Mouse (Mus musculus) liver, embryonic 14.5 days (tissue): ENCODE results near the gene Bex2. TPM values are rescaled to one million over a fixed set of nuclear protein-coding genes. Genes with fewer than 3 reads are reported as not detected.
"Not testable (repeated sequence)": the region's sequence is repeated elsewhere in the genome, so short reads cannot be mapped to it uniquely, and the experiment has no call there.

Experiments used
- ATAC-seq: fragments of 200-750 bp; cut with Nextera tagmentation; 2 replicates; pipeline ENCODE4 v1.8.0; 2017; ENCODE audit warnings: moderate number of reproducible peaks, mild to moderate bottlenecking, moderate library complexity; ENCODE audit not compliant: insufficient read depth
- DNase-seq, 3 experiments: peaks; one replicate each; pipeline ENCODE4 v3.0.0-alpha.2; 2012 to 2013; ENCODE audit warnings: low read depth in 3 of 3, low spot score in 3 of 3
- H3K27ac ChIP-seq: fragments of 300-500 bp; sonication (generic); 2 replicates; pipeline ENCODE4 v1.5.1; 2014; ENCODE audit warnings: moderate library complexity, mild to moderate bottlenecking, control low read depth, inconsistent platforms
- H3K27me3 ChIP-seq: fragments of 300-500 bp; sonication (generic); 2 replicates; pipeline ENCODE4 v1.6.1; 2014; ENCODE audit warnings: mild to moderate bottlenecking, low read length, moderate library complexity; ENCODE audit not compliant: control insufficient read depth, insufficient read depth
- H3K36me3 ChIP-seq: fragments of 300-500 bp; sonication (generic); replicated peaks from 2 replicates; pipeline ENCODE4 v1.6.1; 2014; ENCODE audit warnings: low read depth; ENCODE audit not compliant: control insufficient read depth, insufficient read depth
- H3K4me1 ChIP-seq, 2 experiments: fragments of 200-500 bp in 1 of 2; fragments of 300-500 bp in 1 of 2; sonication (generic) in 1 of 2; replicated peaks; 2 replicates each; pipeline ENCODE4 v1.6.1; 2012 to 2014; ENCODE audit warnings: antibody characterized with exemption in 1 of 2, inconsistent platforms in 1 of 2, low read length in 1 of 2; ENCODE audit not compliant: control insufficient read depth in 2 of 2, insufficient read depth in 2 of 2
- H3K4me2 ChIP-seq: fragments of 300-500 bp; sonication (generic); 2 replicates; pipeline ENCODE4 v1.6.1; 2014; ENCODE audit warnings: low read depth, mild to moderate bottlenecking, control low read depth, moderate library complexity
- H3K4me3 ChIP-seq, 2 experiments: fragments of 200-500 bp in 1 of 2; fragments of 300-500 bp in 1 of 2; sonication (generic) in 1 of 2; 2 replicates each; pipeline ENCODE4 v1.5.1; 2012 to 2014; ENCODE audit warnings: low read depth in 2 of 2, low read length in 2 of 2, mild to moderate bottlenecking in 2 of 2, control low read depth in 1 of 2, inconsistent platforms in 1 of 2, moderate library complexity in 1 of 2; ENCODE audit not compliant: insufficient read depth in 1 of 2
- H3K9ac ChIP-seq: fragments of 300-500 bp; sonication (generic); replicated peaks from 2 replicates; pipeline ENCODE4 v1.6.1; 2014; ENCODE audit warnings: mild to moderate bottlenecking, control low read depth, moderate library complexity
- H3K9me3 ChIP-seq: fragments of 300-500 bp; sonication (generic); 2 replicates; pipeline ENCODE4 v1.6.1; 2016; ENCODE audit warnings: low read length, mixed read lengths; ENCODE audit not compliant: control insufficient read depth
- CTCF ChIP-seq: IDR thresholded peaks from 2 replicates; pipeline ENCODE4 v1.5.1; 2016; ENCODE audit warnings: antibody characterized with exemption, low read depth, control low read depth
- EP300 ChIP-seq: IDR thresholded peaks from 2 replicates; pipeline ENCODE4 v1.6.1; 2016; ENCODE audit warnings: antibody characterized with exemption, low read depth
- WGBS: fragments of 180-500 bp; shearing (Covaris S2); extraction: QIAGEN DNeasy Blood & Tissue Kit; methylation state at CpG from one replicate; pipeline ENCODE4 v1.1.7; 2014; ENCODE audit not compliant: insufficient replicate concordance; 5-methylcytosine and 5-hydroxymethylcytosine counted together
- polyA plus RNA-seq, 2 experiments: library from polyadenylated mRNA; depleted of rRNA in 1 of 2; stranded (reverse) in 1 of 2; unstranded in 1 of 2; fragments of >200 nt; fragmentation: Nextera tagmentation in 1 of 2; extraction: Ambion mirVana in 1 of 2; gene quantifications; 2 replicates each; pipeline versions ENCODE4 v1.2.1 to v1.2.3; 2012 to 2014

Bex2 gene
- polyA plus RNA-seq (2012; rRNA removed) (57.1 and 93.6 TPM in 2 replicates), polyA plus RNA-seq (2014; fragmentation: Nextera tagmentation; extraction: Ambion mirVana) (127 and 138 TPM in 2 replicates)

- no CpG with 5 or more reads among the region's 32 CpGs for WGBS
- not testable (repeated sequence) for H3K9me3 ChIP-seq, H3K4me2 ChIP-seq, H3K4me1 ChIP-seq, H3K9ac ChIP-seq, H3K27ac ChIP-seq, H3K27me3 ChIP-seq, DNase-seq, H3K36me3 ChIP-seq
- peak within 1 kb of the TSS; percentile 20 to 48 for H3K4me3 ChIP-seq
- ATAC-seq = peak; percentile 97
Observed at GRCm38 (mm10) chrX:136068020-136068419, at the start of gene Bex2. Gene Bex2, minus strand, starts transcription at chrX:136068236.

GRCm38 (mm10) chrX:136115419-136115961 is 47.5 kb upstream of the Bex2 start:
- no peaks in the 10 kb centered on the region for H3K9me3 ChIP-seq
- 0 out of 4 replicates have a peak overlapping the region, but pooled peaks of 1 of the 2 experiments have one; percentile 10 for H3K4me3 ChIP-seq
- H3K36me3 ChIP-seq = no peaks in the 10 kb centered on the region
- DNase-seq (no peak), ATAC-seq (no peak)
- TF ChIP-seq EP300 (no peak), CTCF (no peak)
- H3K4me2 ChIP-seq = 0 out of 2 replicates have a peak overlapping the region, but pooled peaks have one; percentile 31
- no peak overlapping the region for H3K9ac ChIP-seq
- no peak overlapping the region for H3K27ac ChIP-seq
- H3K27me3 ChIP-seq = no peaks in the 10 kb centered on the region
- WGBS = 17% methylated on average over 23 of the region's 23 CpGs
- no peaks in the 10 kb centered on the region for H3K4me1 ChIP-seq

GRCm38 (mm10) chrX:136115015-136115414 is 47.0 kb upstream of the Bex2 start:
- DNase-seq = no peak
- no peak overlapping the region for H3K4me2 ChIP-seq

GRCm38 (mm10) chrX:136107942-136108341 is 39.9 kb upstream of the Bex2 start:
- Histone ChIP-seq H3K27ac (no peak overlapping the region), H3K4me3 (no peak overlapping the region), H3K4me2 (no peak overlapping the region), H3K36me3 (no peaks in the 10 kb centered on the region), H3K9me3 (no peaks in the 10 kb centered on the region), H3K9ac (no peak overlapping the region), H3K27me3 (no peaks in the 10 kb centered on the region), H3K4me1 (no peaks in the 10 kb centered on the region)
- 28% methylated on average over 6 of the region's 6 CpGs for WGBS
- TF ChIP-seq EP300 = no peak
- peak; percentile 45; the same call in 1 of the 2 replicates for TF ChIP-seq CTCF
- DNase-seq = no peak
- ATAC-seq = no peak

More at GRCm38 (mm10) chrX:136115015-136115414, 47.0 kb upstream of the Bex2 start:
- Histone ChIP-seq H3K9ac (no peak overlapping the region), H3K27ac (no peak overlapping the region), H3K27me3 (no peaks in the 10 kb centered on the region), H3K4me1 (no peaks in the 10 kb centered on the region), H3K36me3 (no peaks in the 10 kb centered on the region), H3K9me3 (no peaks in the 10 kb centered on the region), H3K4me3 (no peak overlapping the region)
- no peak for TF ChIP-seq CTCF
- TF ChIP-seq EP300 = no peak
- WGBS = 14% methylated on average over 4 of the region's 4 CpGs
- ATAC-seq = no peak

- WGBS = 59% methylated on average over 3 of the region's 3 CpGs
- Histone ChIP-seq H3K4me2 (no peak overlapping the region), H3K4me3 (no peak overlapping the region), H3K4me1 (no peaks in the 10 kb centered on the region), H3K27me3 (no peaks in the 10 kb centered on the region), H3K36me3 (no peaks in the 10 kb centered on the region), H3K9me3 (no peaks in the 10 kb centered on the region), H3K27ac (no peak overlapping the region), H3K9ac (no peak overlapping the region)
- ATAC-seq (no peak), DNase-seq (no peak)
- no peak for TF ChIP-seq CTCF
- TF ChIP-seq EP300 = no peak
Observed at GRCm38 (mm10) chrX:136104724-136105088, 36.7 kb upstream of the Bex2 start.
